Comparison of ENCODE assay signal across 21 mouse cellular contexts in the genomic region with DNA sequence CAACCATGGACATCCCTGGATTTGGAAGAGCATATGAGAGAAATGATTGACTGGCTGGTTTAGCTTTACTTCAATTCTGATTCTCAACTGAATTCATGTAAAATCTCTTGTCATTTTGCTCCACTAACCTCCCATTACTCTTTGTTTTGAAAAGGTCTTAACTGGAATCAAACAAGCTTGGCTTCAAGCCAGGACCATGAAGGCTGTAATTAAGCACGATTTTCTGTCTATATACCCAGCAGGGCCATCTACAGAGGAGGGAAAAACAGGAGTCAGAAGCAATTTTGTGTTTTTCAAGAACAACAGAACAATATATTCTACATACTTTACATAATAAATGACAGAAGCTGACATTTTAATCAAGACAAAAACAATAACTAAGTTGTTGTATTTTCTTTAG.
A peak's percentile ranks its signal among the peaks of the same experiment; 100 is the strongest.
DNase-seq lines count a peak whose midpoint lies in the region; ATAC-seq lines count a peak whose summit lies in the region.
"Had no signal": no experiment of that assay in that cellular context is flagged by ENCODE, and none has a peak within 500 bp of the region (broad histone marks: within the 10 kb centered on the region; RNA-seq: fewer than 3 reads in every experiment).

No protein-coding gene starts in this region.

- WGBS in forebrain, embryonic 14.5 days = 3% methylated on average over 1 of the region's 1 CpGs
- 65% methylated on average over 1 of the region's 1 CpGs for WGBS in forebrain, embryonic 11.5 days

- H3K9me3 ChIP-seq in forebrain, embryonic 14.5 days (replicated peaks; ENCODE audit: control insufficient read depth, low read length) = no peaks in the 10 kb centered on the region
- H3K9me3 ChIP-seq in forebrain, embryonic 11.5 days (ENCODE audit: control insufficient read depth, low read length) = no peaks in the 10 kb centered on the region
- H3K9me3 ChIP-seq: embryonic facial prominence, embryonic 15.5 days; heart, embryonic 13.5 days had no signal

- no peaks in the 10 kb centered on the region for H3K27me3 ChIP-seq in forebrain, embryonic 14.5 days (replicated peaks; ENCODE audit: control insufficient read depth, insufficient read depth, low read length)
- H3K27me3 ChIP-seq in forebrain, embryonic 11.5 days (ENCODE audit: control insufficient read depth, insufficient read depth, low read length) = no peaks in the 10 kb centered on the region
- H3K27me3 ChIP-seq: CH12.LX; embryonic facial prominence, embryonic 15.5 days; heart, embryonic 13.5 days; Patski had no signal

- DNase-seq in forebrain, embryonic 14.5 days (ENCODE audit: low spot score) = peak; percentile 72
- no peak for DNase-seq in forebrain, embryonic 11.5 days (ENCODE audit: low spot score)
- DNase-seq in kidney, postnatal 14 days = peak; percentile 4
- no peak for DNase-seq in kidney, adult 11 months
- DNase-seq in retina, postnatal 1 day = peak; percentile 1
- DNase-seq in retina, embryonic 14.5 days (ENCODE audit: low spot score) = no peak
- DNase-seq in layer of hippocampus, adult 8-10 months (ENCODE audit: low spot score in 2 of 2) = no peak
- DNase-seq: adrenal gland, postnatal 14 days; cerebellum, adult 18-20 months; cerebellum, adult 9-11 months; cerebellum, postnatal 36 days; gastrocnemius, adult 2 months; gastrocnemius, postnatal 25 days; heart, postnatal 36 days had no signal

- H3K9ac ChIP-seq in forebrain, embryonic 14.5 days (ENCODE audit: low read length) = no peak overlapping the region
- no peak overlapping the region for H3K9ac ChIP-seq in forebrain, embryonic 11.5 days (ENCODE audit: low read length)
- H3K9ac ChIP-seq: embryonic facial prominence, embryonic 15.5 days; heart, embryonic 13.5 days had no signal

- peak; percentile 79 for ATAC-seq in forebrain, embryonic 14.5 days
- ATAC-seq in forebrain, embryonic 11.5 days (replicated peaks; ENCODE audit: low FRiP score) = no peak
- ATAC-seq: activated CD4-positive, CD25-positive, alpha-beta regulatory T cell, adult 4 months; hindbrain, embryonic 16.5 days; Patski had no signal

- H3K36me3 ChIP-seq in forebrain, embryonic 14.5 days (ENCODE audit: control insufficient read depth, insufficient read depth, low read length) = no peaks in the 10 kb centered on the region
- no peaks in the 10 kb centered on the region for H3K36me3 ChIP-seq in forebrain, embryonic 11.5 days (ENCODE audit: control insufficient read depth, insufficient read depth, low read length)
- H3K36me3 ChIP-seq: embryonic facial prominence, embryonic 15.5 days; heart, embryonic 13.5 days had no signal

- H3K27ac ChIP-seq in forebrain, embryonic 14.5 days (ENCODE audit: low read depth, low read length) = no peak overlapping the region
- no peak overlapping the region for H3K27ac ChIP-seq in forebrain, embryonic 11.5 days (ENCODE audit: low read depth, low read length)
- H3K27ac ChIP-seq: embryonic facial prominence, embryonic 15.5 days; gastrocnemius, adult 2 months; heart, embryonic 13.5 days had no signal

- H3K4me2 ChIP-seq in forebrain, embryonic 14.5 days (ENCODE audit: low read length) = no peak overlapping the region
- H3K4me2 ChIP-seq in forebrain, embryonic 11.5 days (ENCODE audit: low read depth, low read length, severe bottlenecking) = no peak overlapping the region
- H3K4me2 ChIP-seq: embryonic facial prominence, embryonic 15.5 days; heart, embryonic 13.5 days had no signal

- no peak overlapping the region for H3K4me3 ChIP-seq in forebrain, embryonic 14.5 days (ENCODE audit: low read depth, low read length)
- H3K4me3 ChIP-seq in forebrain, embryonic 11.5 days (ENCODE audit: low read depth, low read length) = no peak overlapping the region
- H3K4me3 ChIP-seq: embryonic facial prominence, embryonic 15.5 days; erythroblast, embryonic 14.5 days; gastrocnemius, adult 2 months; heart, embryonic 13.5 days had no signal

- no peaks in the 10 kb centered on the region for H3K4me1 ChIP-seq in forebrain, embryonic 14.5 days (ENCODE audit: control insufficient read depth, insufficient read depth, low read length)
- H3K4me1 ChIP-seq in forebrain, embryonic 11.5 days (replicated peaks; ENCODE audit: control insufficient read depth, insufficient read depth, low read length) = no peaks in the 10 kb centered on the region
- H3K4me1 ChIP-seq: embryonic facial prominence, embryonic 15.5 days; heart, embryonic 13.5 days had no signal

Comparison
In these comparisons a context has a peak if more than half of its experiments do, and no peak if none do; other contexts are left out.
1. DNase-seq: peak in forebrain, embryonic 14.5 days (single experiment), kidney, postnatal 14 days (single experiment) and retina, postnatal 1 day (single experiment); none in forebrain, embryonic 11.5 days (single experiment), kidney, adult 11 months (single experiment), retina, embryonic 14.5 days (single experiment) and layer of hippocampus, adult 8-10 months (0 of 2).